Mouse (Mus musculus) spleen, postnatal 14 days (tissue): ENCODE results near the gene Uspl1.
"Not testable (repeated sequence)": the region's sequence is repeated elsewhere in the genome, so short reads cannot be mapped to it uniquely, and the experiment has no call there.

ENCODE experiments used
- DNase-seq, 2 experiments: peaks; one replicate each; pipeline ENCODE4 v3.0.0; 2021 to 2022; ENCODE audit warnings: low spot score in 2 of 2

Gene Uspl1

DNA sequence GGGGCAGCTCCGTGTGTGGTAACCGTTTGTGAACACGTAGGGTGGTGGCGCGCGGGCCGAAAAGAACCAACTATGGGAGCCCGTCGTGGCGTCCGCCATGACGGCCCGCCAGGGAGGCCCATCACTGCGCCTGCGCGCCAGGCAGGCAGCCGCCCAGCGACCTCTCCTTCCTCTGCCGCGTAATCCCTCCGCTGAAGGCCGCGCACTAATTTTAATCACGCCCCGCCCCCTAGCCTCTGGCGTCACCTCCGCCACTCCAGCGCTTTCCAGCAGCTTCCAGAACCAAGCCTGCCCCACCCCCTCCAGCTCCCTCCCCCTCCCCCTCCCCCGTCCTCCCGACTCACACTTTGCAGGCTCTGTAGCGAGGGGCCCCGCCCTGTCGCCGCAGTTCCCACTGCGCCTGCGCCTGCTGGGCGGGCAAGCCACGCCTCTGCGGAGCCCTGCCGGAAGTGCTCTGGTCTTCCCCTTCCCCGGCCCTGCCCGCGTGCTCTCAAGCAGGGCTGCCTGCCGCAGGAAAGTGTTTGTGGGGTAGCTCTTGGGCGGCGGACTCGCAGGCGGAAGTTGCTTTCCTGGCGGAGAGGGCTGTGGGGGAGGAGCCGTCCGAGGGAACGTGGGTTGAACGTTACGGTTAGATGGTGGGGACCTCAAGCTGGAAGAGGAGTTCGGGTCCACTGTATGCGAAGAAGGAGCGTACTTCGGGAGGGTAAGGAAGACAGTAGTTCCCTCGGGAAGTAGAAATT lies at the start of gene Uspl1, which contains the start of gene Hmgb1:
Uspl1 (plus strand) TSS at position 247 of the 740 bp plus-strand sequence.
Hmgb1 (minus strand) TSS at position 386 of the 740 bp plus-strand sequence.
- peak; percentile 99 for DNase-seq

- no peak for DNase-seq
Measured at GRCm38 (mm10) chr5:149134751-149135454, 49.2 kb upstream of the Uspl1 start.

DNA sequence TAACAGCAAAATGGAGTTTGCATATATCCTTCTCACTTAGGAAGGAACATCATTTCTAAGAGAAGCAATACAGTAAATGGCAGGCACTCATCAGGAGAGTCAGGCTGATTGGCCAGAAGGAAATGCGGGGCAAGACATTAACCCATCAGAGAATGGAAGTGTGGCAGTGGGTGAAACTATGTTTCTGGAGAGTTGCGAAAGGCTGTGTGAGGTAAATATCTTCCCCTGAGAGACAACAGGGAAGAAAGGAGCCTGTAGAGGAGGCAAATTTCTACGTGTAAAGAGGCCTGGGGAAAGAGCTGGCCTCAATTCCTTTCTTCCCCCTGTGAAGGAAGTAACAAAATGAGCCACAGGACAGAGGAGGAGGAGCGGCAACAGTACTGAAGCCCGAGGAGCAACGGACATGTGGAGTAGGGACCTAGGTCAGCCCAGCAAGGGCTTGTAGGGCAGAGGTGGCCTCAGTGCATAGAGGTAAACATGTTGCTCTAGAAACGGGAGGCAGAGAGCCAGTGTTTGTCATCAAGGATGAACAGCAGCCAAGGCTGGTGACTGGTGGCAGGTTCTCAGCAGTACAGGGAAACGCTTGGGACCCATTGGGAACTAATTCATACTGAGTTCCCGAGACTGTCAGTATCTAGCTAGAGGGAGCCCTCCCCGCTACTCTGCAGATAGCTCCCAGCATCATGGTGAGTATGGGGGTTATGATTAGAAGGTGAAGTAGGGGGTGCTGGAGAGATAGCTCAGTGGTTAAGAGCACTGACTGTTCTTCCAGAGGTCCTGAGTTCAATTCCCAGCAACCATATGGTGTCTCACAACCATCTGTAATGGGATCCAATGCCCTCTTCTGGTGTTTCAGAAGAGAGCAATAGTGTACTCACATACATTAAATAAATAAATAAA lies 48.4 kb upstream of the Uspl1 start:
- DNase-seq: no peak

DNA sequence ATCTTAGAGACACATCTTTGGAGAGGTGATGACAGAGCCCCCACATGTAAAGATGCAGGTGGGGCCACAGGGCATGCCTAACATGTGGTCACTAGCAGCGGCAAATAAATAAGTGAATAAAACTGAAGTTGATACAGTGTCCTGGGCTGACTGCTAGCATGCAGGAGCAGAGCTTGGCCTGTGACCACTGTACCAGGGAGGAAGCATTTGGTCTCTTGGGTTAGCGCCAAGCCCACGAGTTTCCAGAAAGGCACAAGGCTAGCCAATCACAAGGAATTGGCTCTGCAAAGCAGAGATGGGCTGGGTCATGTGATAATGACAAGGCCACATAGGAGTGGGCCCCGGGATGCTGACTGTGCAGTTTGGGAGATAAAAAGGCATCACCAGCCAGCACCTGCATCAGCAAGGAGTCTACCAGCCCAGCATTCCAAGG lies 47.2 kb upstream of the Uspl1 start:
- peak; percentile 44 to 55 for DNase-seq

- DNase-seq: no peak
Measured at GRCm38 (mm10) chr5:149137447-149137846, 46.7 kb upstream of the Uspl1 start.

DNA sequence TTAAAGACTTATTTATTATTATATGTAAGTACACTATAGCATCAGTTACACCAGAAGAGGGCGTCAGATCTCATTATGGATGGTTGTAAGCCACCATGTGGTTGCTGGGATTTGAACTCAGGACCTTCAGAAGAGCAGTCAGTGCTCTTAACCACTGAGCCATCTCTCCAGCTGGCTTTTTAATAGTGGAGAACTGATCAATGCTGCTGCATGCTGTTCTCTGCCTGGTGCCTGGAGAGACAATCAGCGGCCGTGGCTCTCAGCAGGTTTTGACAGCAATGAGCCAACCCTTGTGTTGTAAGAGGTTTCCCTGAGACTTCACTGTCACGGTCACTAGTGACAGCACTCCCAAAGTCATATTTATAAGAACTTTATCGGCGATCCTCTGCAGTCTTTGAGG lies 46.1 kb upstream of the Uspl1 start:
- not testable (repeated sequence) for DNase-seq

GRCm38 (mm10) chr5:149140336-149140735 lies 43.8 kb upstream of the Uspl1 start:
- no peak for DNase-seq

- not testable (repeated sequence) for DNase-seq
Measured at GRCm38 (mm10) chr5:149141155-149141554, 43.0 kb upstream of the Uspl1 start.

GRCm38 (mm10) chr5:149143766-149144375 lies 40.3 kb upstream of the Uspl1 start:
- DNase-seq: no peak

DNA sequence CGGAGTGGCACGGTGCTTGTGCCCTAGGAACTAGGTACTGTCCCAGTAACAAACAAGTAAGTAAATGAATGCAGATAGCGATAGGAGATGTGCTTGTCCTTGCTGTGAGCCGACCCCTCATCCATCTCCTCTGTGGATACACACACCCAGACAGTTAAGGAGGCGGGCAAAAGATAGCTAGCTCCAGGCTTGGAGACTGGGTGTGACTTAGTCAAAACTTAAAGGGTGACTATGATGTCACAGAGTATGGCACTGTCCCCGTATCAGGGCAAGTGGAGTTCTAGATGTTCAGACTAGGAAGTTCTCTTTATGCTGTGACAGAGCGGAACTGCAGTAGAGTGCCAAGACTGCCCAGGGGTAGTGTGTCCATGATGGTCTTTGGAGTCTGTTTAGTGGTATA lies 37.5 kb upstream of the Uspl1 start:
- DNase-seq: no peak

DNA sequence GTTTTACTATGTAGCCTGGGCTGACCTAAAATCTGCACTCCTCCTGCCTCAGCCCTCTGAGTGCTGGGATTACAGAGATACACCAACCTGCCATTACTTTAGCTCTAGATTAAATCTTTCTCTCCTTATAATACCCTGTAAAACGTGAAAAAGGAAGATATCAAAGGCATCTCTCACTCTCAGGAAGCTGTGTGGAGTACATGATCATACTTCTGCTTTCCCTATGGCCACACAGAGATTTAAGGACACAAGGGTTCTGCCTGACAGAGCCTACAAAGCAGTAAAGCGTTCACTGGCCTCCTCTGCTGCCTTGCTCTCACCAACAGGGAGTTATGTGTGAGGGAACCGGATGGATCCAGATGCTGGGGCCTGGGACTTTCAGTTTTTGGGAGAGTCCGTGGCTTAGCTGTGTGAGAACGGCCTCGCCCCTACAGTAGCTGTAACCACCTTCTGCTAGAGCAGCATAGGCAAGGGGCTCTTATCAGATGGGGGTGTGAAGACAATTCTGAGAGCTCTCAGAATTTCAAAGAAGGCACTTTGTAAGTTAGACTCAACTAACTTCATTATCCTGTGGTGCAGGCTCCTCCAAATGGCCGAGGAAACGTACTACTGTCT lies 36.7 kb upstream of the Uspl1 start:
- no peak for DNase-seq

DNA sequence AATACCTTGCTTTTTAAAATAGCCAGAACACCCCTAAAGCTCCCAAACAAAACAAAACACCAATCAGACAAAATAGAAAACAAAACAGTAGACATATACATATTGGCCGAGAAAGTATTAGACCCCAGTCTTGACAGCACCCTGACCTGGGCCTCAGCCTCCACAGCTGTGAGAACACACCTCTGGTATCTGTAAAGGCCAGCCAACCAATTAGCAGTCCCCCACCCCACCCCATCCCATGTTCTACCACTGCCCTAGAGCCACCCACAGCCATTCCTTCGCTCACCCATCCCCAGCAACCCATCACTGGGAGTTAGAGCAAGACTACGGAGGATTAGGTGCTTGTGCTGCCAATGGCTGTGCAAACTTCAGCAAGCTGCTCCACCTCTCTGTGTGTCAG lies 33.3 kb upstream of the Uspl1 start:
- no peak for DNase-seq

- no peak for DNase-seq
Measured at GRCm38 (mm10) chr5:149152063-149152773, 31.9 kb upstream of the Uspl1 start.

DNA sequence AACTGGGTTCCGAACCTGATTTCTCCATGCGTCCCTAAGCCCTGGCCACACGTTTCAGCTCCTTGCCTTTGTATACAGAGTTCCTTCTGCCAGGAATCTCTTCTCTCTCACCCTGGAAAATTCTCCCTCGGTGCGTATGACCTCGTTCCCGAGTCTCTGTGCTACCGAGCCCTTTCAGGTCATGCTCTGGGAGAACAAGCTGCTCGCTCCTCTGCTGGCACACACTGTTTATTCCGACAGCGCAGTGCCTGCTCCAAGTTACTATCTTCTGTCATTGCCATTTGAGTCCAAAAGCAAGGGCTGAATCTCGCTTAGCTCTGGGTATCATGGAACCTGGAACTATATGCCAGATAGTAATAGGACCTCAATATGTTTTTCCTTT lies 31.4 kb upstream of the Uspl1 start:
- DNase-seq: no peak

DNA sequence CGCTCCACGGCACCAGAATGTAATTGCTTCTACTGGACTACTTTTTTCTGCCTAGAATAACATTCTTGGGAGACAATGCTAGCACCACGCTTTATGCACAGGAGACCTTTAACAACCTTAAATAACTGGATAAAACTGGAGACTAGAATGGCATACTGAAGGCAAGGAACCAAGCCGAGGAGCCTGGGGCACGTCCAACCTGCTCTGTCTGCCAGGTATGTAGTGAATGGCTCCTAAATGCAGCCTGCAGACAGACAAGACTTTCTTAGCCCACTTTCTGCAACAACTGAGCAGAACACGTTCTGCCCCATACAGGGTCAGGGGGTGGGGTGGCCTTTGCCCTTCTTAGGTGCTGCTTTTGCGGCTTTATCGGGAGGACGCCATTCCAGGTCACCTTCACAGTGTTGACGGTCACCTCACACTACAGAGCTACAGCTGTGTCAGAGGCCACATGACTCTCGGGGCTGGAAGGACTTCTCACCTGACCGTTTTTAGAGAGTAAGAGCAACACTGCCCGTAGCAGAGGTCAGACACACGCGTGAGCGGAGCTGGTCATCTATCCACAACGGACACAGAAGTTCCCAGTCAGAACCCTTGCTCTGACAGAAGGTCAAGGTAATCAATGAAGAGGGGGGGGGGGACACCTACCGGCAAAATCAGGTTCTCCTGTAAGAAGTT lies 27.1 kb upstream of the Uspl1 start:
- DNase-seq: no peak

GRCm38 (mm10) chr5:149159021-149159420 lies 25.1 kb upstream of the Uspl1 start:
- no peak for DNase-seq

DNA sequence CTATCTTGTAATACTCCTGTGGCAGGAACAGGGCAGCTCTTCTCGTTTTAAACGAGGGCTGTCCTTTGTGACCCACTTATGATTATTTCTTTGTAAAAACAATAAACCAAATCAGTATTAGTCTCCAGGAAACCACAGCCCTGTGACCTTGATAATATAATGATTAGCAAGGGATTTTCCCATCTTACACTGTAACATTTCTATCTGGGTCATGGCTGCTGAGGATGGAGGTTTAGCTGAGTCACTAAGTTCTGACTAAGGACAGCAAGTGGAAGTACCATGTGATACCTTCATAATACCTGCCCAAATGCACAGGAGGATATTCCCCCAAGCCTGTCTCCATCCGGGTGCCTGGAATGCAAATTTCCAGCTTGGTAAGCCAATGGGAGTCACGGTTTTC lies 23.7 kb upstream of the Uspl1 start:
- DNase-seq: no peak

DNA sequence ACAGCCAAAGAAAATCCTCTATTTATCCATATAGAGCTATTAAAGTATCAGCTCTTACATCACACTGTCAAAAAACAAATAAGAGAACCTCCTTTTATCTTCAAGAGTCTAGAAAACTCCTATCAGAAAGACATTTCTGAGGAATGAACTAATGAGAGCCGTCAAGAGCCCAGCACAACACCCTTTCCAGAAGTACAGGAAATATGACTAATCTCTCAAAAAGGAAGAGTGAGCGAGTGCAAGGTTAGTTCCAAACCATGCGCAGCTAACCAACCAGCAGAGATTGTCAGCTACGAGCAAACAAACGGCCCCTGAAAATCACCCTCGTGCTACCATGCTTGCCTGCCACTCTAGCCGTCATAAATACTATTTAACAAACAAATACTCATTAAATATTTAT lies 21.3 kb upstream of the Uspl1 start:
- no peak for DNase-seq

- DNase-seq: no peak
Measured at GRCm38 (mm10) chr5:149164881-149165280, 19.3 kb upstream of the Uspl1 start.

- DNase-seq: no peak
Measured at GRCm38 (mm10) chr5:149166011-149166410, 18.1 kb upstream of the Uspl1 start.
